Mouse (Mus musculus) left cerebral cortex, postnatal 4 days (tissue): Measurements from ENCODE around the gene Pyy. TPM values are rescaled to one million over a fixed set of nuclear protein-coding genes. Genes with fewer than 3 reads are reported as not detected.

Experiments
- DNase-seq: peaks from one replicate; pipeline ENCODE4 v3.0.0-alpha.2; 2022
- intact Hi-C: fragments of 180-260 bp; cut with DNase I; formaldehyde crosslinking; loops from one replicate; pipeline ENCODE4 v1.15.1; 2025
- total RNA-seq, 2 experiments: library from RNA; stranded (reverse); gene quantifications; 2 replicates each; pipeline ENCODE4 v1.2.3; 2021

The Pyy gene
- total RNA-seq = not detected

DNA sequence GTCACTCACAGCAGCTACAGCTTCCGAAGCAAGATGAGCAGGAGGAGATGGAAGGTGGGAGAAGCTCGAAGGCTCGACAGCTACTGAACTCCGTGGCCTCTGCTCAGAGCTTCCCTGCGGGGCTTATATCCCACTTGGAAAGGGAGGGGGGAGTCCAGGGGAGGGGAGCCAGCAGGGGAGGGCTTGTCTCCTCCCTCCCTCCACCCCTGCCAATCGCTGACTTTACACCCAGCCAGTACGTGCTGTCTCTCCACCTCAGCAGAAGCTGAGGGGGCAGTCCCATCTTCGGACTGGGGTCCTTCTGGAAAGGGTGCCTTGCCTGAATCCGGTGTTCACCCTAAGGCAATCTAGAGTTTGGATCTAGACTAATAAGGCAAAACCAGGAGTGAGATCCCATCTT is at the start of gene Pyy:
Gene Pyy (minus strand): TSS at position 101 of the 400 bp plus-strand sequence.
- intact Hi-C loops = no loop called here
- no peak for DNase-seq

DNA sequence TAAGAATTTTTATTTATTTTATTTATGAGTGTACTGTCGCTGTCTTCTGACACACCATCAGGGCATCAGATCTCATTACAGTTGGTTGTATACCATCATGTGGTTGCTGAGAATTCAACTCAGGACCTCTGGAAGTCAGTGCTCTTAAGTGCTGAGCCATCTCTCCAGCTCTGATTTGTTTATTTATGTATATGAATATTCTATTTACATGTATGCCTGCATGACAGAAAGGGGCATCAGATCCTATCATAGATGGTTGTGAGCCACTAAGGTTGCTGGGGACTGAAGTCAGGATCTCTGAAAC is 49.1 kb upstream of the Pyy start:
- DNase-seq = no peak
- intact Hi-C loops = no loop called here

DNA sequence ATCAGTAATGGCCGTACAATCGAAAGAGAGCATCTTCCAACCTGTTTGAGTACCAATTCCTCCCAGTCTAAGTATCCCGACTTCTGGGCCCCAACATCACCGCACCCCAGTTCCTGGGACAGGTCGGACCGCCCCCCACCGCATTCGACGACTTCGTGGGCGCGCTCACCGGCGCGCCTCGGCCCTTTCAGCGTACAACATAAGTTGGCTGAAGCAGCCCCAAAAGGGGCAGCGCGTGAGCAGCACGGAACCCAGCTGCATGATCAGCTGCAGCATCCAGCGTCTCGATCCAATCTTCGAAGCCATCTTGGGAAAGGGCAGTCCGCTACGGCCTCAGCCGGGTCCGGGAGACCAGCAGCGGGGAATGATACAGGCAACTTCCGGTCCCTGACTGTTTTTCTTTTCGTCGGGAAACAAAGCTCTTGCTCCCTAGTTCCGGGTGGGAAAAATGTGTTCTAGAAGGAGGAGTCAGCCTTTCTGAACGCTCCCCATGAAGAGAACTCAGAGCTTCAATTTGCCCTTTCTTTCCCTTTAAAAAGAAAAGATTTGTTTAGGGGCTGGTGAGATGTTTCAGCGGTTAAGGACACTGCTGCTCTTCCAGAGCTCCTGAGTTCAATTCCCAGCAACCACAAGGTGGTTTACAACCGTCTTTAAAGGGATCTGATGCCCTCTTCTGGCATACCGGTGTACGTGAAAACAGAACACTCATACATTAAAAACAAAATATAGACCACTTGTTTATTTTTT is 48.6 kb upstream of the Pyy start, which contains the start of gene Tmem101:
Gene Tmem101 (minus strand): TSS at position 366 of the 747 bp plus-strand sequence.
- peak; percentile 92 for DNase-seq
- intact Hi-C loops = no loop called here

DNA sequence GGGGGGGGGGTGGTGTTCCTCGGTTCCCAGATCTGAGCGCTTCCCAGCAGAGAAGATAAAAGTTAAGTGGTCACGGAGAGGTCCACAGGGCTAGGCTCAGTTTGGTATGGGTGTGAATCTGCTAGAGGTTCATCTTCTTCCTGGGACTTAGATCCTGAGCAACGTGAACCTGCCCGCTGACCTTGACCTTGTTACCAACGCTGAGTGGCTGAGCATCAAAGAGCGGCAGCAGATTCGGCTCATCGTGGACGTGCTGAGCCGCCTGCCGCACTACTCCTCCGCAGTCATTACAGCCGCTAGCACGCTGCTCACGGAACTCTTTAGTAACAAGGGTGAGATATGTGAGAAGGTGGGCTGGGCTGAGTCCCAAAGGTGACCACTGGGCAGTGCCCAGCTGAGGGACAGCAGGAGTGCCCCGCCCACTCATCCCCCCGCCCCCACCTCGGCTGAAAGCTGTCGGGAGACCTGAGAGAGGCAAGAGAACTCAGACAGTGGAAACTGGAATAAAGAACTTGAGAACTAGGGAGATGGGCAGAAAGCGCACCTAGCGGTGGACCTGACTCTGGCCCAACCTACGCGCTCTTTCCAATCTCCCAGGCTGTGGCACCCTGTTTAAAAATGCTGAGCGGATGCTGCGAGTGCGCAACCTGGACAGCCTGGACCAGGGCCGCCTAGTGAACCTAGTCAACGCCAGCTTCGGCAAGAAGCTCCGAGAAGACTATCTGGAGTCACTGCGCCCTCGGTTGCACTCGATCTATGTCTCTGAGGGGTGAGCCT is 39.8 kb upstream of the Pyy start:
- DNase-seq = no peak
- intact Hi-C loops = no loop called here

DNA sequence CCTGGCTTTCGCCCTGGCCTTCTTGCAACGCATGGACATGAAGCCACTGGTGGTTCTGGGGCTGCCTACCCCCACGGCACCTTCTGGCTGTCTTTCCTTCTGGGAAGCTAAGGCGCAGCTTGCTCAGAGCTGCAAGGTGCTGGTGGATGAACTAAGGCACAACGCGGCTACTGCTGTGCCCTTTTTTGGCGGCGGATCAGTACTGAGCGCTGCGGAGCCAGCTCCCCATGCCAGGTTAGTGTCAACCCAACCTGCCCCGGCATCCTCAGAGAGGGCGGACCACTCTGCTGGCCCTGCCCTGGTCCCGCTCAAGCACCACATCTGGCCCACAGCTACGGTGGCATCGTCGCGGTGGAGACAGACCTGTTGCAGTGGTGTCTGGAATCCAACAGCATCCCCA is 38.9 kb upstream of the Pyy start:
- intact Hi-C loops = no loop called here
- DNase-seq = no peak

DNA sequence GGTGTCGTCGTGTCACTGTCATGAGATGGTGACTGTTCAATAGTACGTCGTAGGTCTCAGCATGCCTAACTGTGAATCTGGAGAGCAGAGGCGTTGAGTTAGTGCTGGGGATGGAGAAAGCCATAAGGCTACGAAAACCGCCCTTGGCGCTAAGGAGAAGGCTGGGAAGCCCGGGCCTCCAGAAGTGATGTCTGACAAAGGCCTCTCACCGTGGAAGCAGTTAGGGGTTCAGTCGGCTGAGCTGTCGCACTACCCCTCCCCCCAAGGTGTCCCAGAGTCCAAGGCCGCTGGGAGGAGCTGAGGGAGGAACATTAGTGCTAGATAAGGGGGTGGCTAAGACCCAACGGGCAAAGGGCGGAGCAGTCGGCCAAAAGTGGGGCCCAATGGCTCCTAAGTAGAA is 38.4 kb upstream of the Pyy start:
- no peak for DNase-seq
- intact Hi-C loops = no loop called here

DNA sequence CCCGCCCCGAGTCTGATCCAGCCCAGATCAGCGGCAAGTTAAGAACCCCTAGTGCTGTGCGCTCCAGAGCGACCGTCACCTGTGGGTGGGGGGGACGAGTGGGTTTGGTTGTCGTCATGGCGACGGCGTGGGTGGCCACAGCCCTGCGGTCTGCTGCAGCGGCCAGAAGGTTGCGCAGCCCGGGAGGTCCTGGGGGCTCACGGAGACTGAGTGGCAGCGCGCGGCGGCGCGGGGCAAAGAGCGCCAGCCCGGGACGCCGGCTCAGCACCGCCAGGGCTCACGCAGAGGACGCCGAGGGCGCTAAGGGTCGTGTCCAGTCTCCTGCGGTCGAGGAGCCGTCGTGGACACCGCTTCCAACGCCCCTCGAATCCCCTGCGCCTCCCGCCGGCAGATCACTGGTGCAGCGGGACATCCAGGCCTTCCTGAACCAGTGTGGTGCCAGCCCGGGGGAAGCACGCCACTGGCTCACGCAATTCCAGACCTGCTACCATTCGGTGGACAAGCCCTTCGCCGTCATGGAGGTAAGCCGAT is 37.9 kb upstream of the Pyy start, which contains the start of gene Nags:
Gene Nags (plus strand): TSS at position 43 of the 531 bp plus-strand sequence.
- intact Hi-C loops = no loop called here
- no peak for DNase-seq

DNA sequence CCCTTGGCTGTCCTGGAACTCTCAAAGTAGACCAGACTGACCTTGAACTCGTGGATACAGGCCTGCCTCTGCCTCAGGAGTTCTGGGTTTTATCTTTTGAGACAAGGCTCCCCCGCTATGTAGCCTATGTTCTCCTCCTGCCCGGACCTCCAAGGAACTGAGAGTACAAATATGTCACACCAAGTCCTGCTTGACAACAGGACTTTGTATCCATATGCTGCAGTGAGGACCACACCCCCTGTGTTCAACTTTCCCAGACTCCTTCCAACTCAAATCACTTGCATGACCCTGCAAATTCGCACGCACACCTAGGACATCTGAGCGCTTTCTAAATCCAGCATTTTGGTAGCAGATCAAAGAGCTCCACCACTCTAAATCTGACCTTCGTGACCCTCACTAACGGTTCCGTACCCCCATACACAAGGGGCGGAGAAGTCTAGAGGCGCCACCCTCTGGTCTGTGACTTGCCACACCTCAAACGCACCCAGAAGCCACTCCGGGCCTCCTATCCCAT is 37.4 kb upstream of the Pyy start:
- no peak for DNase-seq
- intact Hi-C loops = no loop called here

DNA sequence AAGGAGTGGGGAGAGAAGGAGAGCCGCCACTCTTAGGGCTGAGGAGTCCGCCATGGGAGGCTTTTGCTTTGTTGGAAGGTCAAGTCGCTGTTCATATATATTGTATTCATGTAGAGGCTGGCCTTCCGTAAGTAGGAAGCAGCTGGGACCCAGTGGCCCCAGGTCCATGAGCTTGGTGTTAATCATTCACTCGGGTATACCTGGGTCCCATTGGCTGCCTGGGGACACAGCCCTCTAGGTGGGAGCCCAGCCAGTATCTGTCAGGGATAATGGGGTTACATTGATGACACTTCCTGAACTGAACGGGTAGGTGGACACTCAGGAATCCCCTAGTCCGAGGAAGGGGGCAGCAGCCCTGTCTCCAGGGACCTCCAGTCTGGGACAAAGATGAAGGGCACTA is 34.7 kb upstream of the Pyy start:
- no peak for DNase-seq
- intact Hi-C loops = no loop called here

DNA sequence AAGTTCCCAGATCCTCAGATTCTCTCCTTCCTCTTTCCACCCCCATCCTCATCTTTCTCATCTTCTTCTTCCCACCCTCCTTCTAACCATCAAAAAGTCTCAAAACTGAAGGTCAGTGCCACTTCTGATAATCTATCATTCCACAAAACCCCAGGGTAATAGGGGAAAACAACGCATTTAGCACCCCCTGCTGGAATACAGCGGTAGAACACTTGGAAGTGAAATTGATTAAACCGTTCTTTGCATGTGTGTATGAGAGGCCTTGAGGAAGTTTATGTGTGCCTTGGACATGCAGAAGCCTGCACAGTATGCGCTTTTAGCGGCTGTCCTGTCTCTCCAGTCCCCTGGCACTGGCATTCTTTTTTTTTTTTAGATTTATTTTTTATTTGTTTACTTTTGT is 32.9 kb upstream of the Pyy start:
- intact Hi-C loops = no loop called here
- peak; percentile 61 for DNase-seq

DNA sequence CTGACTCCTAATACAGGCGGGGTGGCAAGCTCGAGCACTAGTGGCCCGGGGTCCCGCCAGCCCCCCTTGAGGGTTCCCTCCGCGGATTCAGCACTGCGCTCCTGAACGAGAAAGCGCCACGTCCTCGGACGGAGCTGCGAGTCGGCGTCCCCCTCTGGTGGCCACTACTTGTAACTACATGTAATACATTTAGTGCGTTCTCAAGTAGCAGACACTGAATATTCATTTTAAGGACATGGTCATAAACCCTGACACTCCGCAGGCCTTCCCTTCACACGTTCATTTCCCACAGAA is 30.8 kb upstream of the Pyy start:
- DNase-seq = peak; percentile 74
- intact Hi-C loops = loop anchor here (2.0 to 10.0 kb wide), 3 partner anchors 38 to 144 kb away; partner anchors contain the start of gene Ppy

DNA sequence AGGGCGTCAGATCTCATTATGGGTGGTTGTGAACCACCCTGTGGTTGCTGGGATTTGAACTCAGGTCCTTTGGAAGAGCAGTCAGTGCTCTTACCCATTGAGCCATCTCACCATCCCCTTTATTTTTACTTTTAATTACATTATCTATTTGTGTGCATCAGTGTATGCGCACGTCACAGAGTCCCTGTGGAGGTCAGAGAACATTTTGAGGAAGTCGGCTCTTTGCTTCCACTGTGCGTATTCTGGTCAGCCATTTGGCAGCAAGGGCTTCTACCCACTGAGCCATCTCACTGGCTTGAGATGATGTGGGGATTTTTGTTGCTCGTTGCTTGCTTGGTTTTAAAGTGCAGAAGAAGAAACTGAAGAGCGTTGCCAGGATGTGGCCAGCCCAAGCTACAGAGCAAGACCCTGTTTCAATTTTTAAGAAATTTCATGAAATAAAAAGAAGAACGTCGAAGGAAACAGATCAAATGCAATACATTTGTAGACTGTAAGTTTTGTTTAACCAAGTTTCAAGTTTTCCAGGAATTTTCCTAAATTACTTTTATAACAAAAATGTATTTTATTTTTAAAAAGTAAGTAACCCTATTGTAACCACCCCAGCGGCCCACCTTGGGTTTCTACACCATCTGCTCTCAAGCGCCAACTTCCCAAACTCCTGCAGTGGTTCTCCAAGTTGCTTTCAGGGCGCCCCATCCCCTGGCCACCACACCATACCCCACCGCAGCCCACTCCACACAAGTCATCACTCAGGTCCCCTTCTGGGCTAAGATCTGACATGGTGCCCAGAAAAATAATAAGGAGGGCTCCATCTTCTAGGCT is 30.2 kb upstream of the Pyy start:
- intact Hi-C loops = loop anchor here (2.0 to 10.0 kb wide), 3 partner anchors 37 to 143 kb away; partner anchors contain the start of gene Ppy
- DNase-seq = no peak

DNA sequence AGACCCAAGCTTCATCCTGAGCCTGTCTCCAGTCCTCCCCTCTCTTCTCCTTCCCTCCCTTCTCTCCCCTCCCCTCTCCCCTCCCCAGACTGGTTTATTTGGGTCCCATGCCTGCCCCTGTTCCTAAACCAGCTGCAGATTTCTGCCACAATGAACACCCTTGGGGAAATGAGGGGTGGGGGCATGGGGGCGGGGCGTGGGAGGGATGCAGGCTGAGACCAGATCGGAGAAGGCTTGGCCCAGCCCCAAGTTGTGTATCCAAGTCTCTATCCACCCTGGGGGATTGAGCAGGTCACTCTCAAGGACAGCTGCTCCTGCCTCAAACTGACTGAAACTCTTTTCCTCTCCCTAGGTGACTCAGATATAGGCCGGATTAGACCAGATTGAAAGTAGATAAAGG is 26.9 kb upstream of the Pyy start:
- DNase-seq = peak; percentile 54
- intact Hi-C loops = loop anchor here (10.0 kb wide), 1 partner anchor 140 kb away; no protein-coding TSS in a partner anchor

DNA sequence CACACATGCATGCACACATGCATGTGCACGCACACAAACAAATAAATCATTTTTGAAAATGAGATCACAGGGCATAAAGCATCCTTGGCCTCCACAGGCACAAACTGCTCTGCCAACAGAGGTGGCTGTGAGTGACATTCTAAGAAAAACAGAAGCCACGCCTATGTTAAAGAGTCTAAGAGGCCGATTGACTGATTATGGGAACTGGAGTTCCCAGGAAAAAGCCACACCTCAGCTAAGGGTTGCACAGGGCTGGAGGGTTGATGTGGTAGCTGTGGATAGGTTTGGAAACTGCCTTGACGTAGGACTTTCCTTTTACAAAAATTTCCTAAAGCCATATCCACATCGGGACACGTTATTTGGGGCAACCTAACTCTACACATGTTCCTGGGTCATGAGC is 9.8 kb upstream of the Pyy start:
- no peak for DNase-seq
- intact Hi-C loops = no loop called here

DNA sequence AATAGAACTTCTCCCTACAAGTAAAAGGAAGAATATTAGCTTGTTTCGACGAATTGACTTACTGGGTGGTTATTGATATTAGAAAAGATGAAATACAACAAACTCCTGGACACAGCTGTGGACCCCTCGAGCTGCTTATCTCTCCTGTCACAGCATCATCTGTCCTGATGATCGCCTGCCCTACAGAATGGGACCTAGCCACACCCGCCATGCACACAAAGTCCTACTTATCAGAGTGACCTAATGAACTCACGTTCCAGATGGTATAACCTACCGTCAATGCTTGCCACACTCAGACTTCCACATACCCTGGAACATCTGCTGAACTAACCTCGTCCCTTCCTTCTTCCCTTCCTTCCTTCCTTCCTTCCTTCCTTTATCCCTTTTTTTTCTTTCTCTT is 8.6 kb upstream of the Pyy start:
- no peak for DNase-seq
- intact Hi-C loops = no loop called here

DNA sequence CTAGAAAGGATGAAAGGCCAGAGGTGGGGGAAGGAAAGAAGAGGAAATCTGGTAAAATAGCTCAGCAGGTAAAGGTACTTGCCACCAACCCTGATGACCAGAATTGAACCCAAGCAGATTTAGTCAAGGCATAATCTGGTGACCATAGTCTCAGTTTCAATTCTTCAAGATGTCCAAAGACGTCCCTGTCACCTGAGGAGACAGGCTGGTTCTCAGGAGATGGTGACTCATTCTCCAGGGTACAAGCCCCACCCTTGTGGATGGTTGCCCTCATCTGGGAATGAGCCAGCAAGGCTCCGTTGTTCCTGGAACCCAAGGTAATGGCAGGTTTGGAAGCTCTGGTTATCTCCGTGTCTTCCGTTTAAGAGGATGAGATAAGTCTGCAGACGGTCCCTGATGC is 3.9 kb upstream of the Pyy start:
- DNase-seq = no peak
- intact Hi-C loops = no loop called here

DNA sequence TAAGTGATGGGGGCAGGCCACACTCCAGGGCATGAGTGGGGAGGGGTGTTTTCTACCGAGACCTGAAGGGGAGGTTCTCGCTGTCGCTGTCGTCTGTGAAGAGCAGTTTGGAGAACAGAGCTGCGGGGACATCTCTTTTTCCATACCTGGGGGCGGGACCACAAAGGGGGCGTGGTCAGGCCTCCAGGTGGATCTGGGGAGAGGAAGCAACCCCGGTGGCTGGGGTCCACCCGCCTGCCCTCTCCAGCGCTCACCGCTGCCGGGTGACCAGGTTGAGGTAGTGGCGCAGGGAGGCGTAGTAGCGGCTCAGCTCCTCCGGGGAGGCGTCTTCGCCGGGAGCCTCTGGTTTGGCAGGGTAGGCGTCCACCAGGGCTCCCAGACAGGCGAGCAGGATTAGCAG is 721 bp downstream of the Pyy start:
- intact Hi-C loops = no loop called here
- DNase-seq = no peak

DNA sequence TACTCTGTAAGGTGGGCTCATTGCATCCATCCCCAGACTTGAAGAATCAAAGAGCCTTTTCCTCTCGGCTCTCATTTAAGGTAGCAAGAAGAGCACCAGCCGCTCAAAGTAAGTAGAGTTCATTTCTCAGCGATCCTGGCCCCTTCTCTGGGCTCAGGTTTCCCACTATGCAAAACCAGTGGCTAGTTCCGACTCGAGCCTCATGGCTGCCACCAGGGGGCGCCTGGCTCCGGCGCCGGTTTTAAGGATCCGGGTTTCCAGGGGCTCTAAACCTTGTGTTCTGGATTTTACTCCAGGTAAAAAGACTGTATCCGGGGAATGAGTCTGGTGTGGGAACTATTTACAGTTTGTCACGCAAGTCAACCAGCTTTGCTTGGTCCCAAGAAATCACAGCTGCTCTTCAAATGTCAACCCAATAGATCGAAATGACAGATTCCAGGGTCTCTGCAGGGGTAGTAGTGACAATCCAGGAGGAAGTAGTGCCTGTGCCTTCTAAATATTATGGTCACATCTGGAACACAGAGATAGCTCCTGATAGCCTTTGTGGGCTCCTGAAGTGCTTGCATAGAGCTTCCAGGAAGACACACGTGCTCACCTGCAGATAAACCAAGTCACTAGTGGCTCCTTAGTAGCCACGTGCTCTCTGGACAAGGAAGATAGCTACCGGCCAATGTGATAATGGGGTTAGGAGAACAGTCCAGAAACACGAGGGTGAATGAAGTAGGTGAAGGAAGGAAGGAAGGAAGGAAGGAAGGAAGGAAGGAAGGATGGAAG is 5.0 kb downstream of the Pyy start:
- intact Hi-C loops = no loop called here
- peak; percentile 76 for DNase-seq

DNA sequence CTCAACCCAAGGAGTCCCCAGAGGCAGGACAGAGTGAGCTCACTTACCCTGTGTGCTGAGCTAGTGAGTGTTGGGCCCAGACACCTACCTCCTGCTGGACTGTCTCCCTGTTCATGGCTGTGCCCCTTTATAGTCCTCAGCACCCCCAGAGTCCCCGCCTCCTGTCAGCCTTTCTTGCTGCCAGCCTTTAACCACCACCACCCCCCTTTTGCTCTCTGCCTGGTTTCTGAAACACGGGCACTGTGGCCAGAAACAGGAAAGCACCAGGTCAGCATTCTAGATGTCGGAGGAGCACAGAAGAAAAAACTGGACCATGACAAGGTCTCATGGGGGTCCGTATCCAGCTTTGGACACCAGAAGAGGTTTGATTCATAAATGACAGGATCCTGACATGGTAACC is 6.4 kb downstream of the Pyy start, which contains the start of gene Ppy:
Gene Ppy (minus strand): TSS at position 101 of the 400 bp plus-strand sequence.
- intact Hi-C loops = loop anchor here (2.0 kb wide), 1 partner anchor 38 kb away; no protein-coding TSS in a partner anchor
- no peak for DNase-seq

DNA sequence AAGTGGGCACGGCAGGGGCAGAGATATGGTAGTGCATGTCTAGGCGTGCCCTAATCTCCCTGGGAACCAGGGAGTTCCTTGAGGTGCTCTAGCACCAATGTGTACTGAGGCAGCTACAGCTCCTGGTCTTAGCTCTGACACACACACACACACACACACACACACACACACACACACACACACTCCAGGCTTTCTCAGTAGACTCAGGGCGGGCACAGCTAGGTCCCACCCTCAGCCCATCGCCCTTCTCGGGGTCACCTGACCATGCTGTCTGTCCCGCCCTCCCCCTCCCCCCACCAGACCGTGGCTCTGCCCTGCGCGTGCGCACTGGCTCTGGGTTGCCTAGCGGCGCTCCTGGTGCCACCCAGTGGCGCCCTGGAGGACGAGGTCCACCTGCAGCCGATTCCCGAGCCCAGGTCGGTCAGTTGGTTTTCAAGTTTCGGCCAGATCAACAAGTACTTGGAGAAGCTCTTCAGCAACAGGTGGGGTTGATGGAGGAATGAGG is 10.7 kb downstream of the Pyy start:
- intact Hi-C loops = no loop called here
- peak; percentile 83 for DNase-seq
